Mouse (Mus musculus): ENCODE measurements around the gene Ptges3.
A peak's percentile ranks its signal among the peaks of the same experiment; 100 is the strongest.
"Not testable (repeated sequence)": the region's sequence is repeated elsewhere in the genome, so short reads cannot be mapped to it uniquely, and the experiment has no call there.

Ptges3 gene

DNA sequence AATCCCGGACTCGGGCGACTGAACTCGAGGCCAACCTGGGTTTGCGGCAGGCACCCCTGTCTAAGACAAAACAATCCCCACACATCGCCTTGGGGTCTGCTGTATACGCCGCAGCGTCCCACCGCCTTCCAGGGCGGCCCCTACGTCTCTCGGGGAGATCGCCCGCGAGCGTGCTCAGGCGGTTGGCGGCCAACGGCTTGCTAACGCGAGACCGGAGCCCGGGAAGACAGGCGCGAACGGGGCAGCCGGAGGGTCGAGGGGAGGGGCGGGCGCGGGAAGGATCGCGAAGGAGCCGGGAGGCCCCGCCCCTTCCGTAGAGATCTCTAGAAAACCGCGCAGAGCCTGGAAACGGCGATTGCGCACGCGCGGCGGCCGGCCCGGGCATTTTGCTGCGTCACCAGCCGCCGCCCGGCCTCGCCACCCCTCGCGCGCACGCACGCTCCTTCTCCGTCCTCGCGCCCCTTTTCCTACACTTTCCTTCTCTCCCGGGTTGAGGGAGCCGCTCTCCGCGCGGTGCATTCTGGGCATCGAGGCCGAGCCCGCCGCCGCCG, at the start of gene Ptges3:
Gene Ptges3 (plus strand): TSS at position 354 of the 551 bp plus-strand sequence.
- DNase-seq: peak; percentile 97

GRCm38 (mm10) chr10:128009735-128010134, 49.0 kb upstream of the Ptges3 start:
- DNase-seq: no peak

DNA sequence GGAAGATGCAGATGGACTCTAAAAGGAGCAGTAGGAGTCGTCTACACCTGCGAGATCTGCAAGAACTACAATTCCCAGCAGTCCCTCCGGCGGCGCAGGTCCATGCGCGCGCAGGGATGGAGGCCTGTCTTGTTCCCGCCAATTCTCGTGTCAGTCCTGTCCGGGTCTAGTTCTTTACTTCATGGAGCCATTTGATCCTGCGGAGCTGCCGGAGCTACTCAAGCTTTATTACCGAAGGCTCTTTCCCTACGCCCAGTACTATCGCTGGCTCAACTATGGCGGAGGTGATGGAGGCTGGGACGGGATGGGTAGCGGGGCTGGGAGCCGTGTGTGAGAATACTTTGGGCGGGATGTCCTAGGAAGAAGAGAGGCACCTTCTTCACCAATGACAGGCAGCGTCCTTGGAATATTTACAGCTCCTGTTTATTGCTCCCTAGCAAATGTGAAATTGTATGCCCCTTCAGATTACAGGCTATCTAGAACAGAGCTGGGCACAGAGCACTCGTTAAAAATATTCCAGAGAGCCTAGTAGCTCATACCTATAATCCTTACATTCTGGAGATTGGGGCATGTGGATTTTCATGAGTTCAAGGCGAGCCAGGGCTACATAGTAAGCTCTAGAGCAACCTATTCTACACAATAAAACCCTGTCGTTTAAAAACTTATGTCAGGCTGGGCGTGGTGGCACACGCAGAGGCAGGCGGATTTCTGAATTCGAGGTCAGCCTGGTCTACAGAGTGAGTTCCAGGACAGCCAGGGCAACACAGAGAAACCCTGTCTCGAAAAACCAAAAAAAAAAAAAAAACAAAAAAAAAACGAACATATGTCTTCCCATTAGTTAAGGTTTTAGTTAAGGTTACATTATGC, 43.5 kb upstream of the Ptges3 start, which contains the start of gene Prim1:
Gene Prim1 (plus strand): TSS at position 101 of the 867 bp plus-strand sequence.
- peak; percentile 67 for DNase-seq

GRCm38 (mm10) chr10:128022196-128022595, 36.6 kb upstream of the Ptges3 start:
- DNase-seq: no peak

GRCm38 (mm10) chr10:128023496-128023895, 35.3 kb upstream of the Ptges3 start:
- no peak for DNase-seq

DNA sequence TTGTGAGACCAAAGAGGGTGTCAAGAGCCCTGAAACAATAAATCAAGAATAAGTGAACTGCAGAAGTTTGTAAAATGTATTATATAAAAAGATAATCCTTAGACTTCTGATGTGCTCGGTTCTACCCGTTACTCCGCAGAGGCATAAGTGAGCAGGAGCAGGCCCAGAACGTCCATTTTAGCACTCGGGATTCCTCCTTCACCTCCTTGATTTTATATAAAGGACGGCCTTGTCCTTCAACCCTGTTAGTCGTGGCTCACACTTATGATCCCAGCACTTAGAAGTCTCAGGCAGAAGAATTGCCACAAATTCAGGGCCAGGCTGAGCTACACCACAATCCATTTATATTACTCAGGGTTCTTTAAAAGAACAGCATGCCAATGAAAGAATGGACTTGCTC, 28.8 kb upstream of the Ptges3 start:
- no peak for DNase-seq

GRCm38 (mm10) chr10:128030860-128031259, 27.9 kb upstream of the Ptges3 start:
- DNase-seq: no peak

DNA sequence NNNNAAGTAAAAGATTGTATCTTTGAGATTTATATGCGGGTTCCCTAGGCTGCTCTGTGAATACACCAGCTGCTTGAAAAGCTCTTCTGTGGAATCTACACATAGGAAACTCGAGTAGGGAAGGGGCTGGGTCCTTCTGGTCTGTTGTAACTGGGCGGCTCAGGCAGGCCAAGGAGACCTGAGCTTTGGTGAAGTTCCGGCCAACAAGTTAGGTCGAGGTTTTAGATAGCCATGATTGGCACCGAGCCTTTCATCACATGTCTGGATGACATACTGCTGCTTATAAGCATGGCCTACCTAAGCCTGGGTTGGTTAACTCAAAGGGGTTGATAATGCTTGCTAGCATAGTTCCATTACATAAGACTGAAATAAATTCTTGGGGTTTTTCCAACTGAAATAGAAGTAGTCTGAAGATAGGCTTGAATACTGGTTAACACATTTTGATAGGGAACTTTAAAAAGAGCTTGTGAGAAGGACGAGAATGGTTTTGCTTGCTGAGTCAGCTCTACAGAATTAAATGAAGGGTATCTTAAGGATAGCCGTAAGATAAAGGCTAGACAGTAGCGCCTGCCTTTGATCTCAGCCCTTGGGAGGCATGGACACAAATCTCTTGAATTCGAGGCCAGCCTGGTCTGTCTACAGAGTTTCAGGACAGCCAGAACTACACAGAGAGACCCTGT, 21.9 kb upstream of the Ptges3 start:
- DNase-seq: peak; percentile 39

DNA sequence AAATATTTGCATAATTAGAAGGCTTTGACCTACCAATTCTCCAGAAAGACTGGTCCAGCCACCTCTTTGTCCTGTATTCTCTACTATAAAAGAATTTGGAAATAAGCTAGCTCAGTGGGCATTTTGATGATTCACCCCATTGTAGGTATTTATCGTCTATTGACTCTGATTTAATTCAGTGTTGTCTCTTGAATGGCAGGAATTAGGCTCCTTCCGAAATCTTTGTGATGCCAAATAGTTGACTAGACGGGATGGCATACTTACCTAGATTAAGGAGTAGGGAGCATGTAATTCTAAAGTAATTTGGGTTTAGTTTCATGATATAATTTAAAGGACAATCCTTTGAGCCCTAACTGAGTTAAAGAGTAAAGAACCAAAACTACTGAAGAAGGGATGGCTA, 20.8 kb upstream of the Ptges3 start:
- DNase-seq: no peak

DNA sequence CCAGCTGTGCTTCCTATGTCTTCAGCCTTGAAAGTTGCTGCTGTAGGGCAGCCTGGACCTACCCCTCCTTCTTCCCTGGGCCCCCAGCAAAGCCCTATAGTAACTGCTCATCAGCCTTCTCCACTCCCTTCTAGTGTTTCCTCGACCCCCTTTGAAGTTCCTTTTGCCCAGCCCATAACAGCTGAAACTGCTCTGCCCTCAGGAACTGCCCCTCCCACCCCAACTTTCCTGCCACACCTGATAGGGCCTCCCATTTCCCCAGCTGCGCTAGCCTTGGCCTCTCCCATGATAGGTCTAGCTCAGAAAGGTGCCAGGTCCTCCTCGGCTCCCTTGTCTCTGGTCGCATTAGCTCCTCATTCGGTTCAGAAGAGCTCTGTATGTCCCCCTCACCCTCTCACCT, 19.6 kb upstream of the Ptges3 start:
- DNase-seq: no peak

GRCm38 (mm10) chr10:128039858-128040257, 18.9 kb upstream of the Ptges3 start:
- no peak for DNase-seq

GRCm38 (mm10) chr10:128040293-128040692, 18.5 kb upstream of the Ptges3 start:
- no peak for DNase-seq

GRCm38 (mm10) chr10:128041636-128042035, 17.1 kb upstream of the Ptges3 start:
- no peak for DNase-seq

GRCm38 (mm10) chr10:128042466-128042865, 16.3 kb upstream of the Ptges3 start:
- DNase-seq: no peak

DNA sequence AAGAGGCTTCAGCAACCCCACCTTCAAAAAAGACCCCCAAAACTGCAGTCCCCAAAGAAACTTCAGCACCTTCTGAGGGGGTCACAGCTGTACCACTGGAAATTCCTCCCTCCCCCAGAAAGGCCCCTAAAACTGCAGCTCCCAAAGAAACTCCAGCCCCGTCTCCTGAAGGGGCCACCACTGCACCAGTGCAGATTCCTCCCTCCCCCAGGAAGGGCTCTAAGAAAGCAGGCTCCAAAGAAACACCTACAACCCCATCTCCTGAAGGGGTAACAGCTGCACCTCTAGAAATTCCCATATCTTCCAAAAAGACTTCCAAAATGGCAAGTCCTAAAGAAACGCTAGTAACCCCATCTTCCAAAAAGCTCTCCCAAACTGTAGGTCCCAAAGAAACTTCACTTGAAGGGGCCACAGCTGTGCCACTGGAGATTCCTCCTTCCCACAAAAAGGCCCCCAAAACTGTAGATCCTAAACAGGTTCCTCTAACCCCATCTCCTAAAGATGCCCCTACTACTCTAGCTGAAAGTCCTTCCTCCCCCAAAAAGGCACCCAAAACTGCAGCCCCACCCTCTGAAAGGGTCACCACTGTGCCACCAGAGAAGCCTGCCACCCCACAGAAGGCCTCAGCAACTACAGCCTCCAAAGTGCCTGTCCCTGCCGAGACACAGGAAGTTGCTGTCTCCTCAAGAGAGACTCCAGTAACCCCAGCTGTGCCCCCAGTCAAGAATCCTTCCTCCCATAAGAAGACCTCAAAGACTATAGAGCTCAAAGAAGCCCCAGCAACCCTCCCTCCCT, 15.5 kb upstream of the Ptges3 start:
- no peak for DNase-seq

DNA sequence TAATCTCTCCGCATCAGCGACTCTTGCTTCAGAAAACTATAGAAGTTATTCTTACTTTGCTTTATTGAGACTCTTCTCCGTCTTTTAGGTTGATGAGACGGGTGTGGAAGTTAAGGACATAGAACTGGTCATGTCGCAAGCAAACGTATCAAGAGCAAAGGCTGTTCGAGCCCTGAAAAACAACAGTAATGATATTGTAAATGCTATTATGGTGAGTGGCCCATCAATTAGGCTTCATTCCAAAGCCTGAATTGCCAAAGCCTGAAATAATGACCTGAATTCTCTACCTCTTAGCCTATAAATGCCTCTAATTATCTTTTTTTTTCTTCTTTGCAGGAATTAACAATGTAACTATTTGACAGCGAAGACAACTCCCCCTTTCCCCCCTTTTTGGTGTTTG, 10.6 kb upstream of the Ptges3 start:
- no peak for DNase-seq

DNA sequence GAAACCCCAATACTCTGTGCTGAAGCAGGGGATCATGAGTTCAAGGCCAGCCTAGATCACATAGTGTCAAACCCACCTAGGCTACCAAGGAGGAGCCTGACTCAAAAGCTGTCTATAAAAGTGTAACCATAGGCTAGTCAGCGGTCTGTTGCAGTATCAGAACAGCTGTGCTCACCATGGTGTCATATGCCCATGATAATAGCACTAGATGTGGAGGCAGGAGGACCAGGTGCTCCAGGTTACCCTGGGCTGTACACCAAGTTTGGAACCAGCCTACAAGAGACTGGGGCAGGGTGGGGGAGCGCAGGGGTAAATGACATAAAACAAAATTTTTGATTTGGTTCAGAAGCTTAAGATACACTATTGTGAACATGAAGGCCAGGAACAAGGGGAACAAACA, 9.0 kb upstream of the Ptges3 start:
- DNase-seq: no peak

- DNase-seq: no peak
Measured at GRCm38 (mm10) chr10:128050355-128050754, 8.4 kb upstream of the Ptges3 start.

- DNase-seq: no peak
Measured at GRCm38 (mm10) chr10:128051589-128051988, 7.2 kb upstream of the Ptges3 start.

GRCm38 (mm10) chr10:128052136-128052535, 6.6 kb upstream of the Ptges3 start:
- not testable (repeated sequence) for DNase-seq

GRCm38 (mm10) chr10:128053001-128053400, 5.8 kb upstream of the Ptges3 start:
- DNase-seq: no peak

GRCm38 (mm10) chr10:128058184-128058583, 570 bp upstream of the Ptges3 start:
- DNase-seq: peak; percentile 35
